Mouse (Mus musculus) brown adipose tissue, adult 24 weeks (tissue): ENCODE data around the gene Plg. TPM values are rescaled to one million over a fixed set of nuclear protein-coding genes. Genes with fewer than 3 reads are reported as not detected.

Source experiments
- H3K27ac ChIP-seq: fragments of 200-500 bp; replicated peaks from 2 replicates; pipeline ENCODE4 v1.5.1; 2012; ENCODE audit warnings: low read depth, mild to moderate bottlenecking, low read length
- H3K4me1 ChIP-seq: fragments of 200-500 bp; 2 replicates; pipeline ENCODE4 v1.6.1; 2012; ENCODE audit warnings: low read length, mixed read lengths; ENCODE audit not compliant: control insufficient read depth, insufficient read depth, insufficient read length
- H3K4me3 ChIP-seq: fragments of 200-500 bp; 2 replicates; pipeline ENCODE4 v1.5.1; 2012; ENCODE audit warnings: low read depth, mild to moderate bottlenecking, low read length, moderate library complexity; ENCODE audit not compliant: insufficient read depth
- polyA plus RNA-seq: library from polyadenylated mRNA; stranded (reverse); fragments of >200 nt; gene quantifications from 2 replicates; pipeline ENCODE4 v1.2.4, GENCODE M21; 2012; ENCODE audit not compliant: missing spikeins, insufficient read depth, insufficient read length

The Plg gene
- polyA plus RNA-seq, 1 experiment = 1.1 TPM

DNA sequence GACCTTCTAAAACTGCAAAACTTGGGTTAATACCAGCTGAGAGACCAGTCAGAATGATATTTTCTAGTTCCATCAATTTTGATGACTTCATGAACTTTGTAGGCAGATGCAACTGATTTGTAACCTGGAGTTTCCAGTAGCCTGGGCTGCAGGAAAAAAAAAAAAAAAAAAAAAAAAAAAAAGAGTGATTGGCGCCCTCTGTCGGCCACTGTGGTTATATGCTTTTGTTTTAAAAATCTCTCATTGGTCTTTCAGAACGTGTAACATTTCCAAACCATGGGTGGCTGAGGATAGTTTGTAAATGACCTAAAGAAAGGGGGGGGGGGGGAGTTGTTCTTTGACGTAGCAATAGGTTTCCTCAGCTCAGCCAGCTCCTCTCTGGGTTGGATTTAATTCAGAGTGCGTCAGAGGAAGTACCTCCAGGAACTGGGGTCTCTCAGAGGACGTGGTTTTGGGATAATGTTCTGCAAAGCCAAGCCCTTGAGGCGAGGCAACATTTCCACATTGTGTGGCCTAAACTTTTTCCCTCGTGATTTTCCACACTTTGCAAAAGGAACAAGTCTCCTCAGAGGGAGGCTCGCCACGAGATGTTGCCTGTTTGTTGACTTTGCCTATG lies 7.0 kb upstream of the Plg start:
- H3K4me3 ChIP-seq = peak overlapping the region; percentile 13; the same call in 1 of the 2 replicates
- no peak overlapping the region for H3K27ac ChIP-seq
- no peaks in the 10 kb centered on the region for H3K4me1 ChIP-seq

DNA sequence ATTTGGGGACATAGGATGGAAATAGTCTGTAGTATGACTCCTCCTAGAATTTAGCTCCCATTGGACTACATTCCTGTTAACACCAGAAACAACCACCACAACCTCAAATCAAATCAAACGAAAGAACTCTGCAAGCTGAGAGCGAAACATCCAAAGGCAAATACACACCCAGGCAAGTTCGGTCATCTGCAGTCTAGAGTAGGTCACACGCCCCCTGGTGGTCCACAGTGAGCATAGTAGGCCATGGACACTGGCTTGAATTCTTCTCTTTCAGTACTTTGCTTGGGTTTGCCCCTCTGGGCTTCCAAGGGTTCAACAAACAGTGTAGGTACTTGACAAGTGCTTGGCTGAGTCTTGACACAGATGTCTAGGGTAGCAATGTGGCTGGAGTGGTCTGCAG lies 6.4 kb upstream of the Plg start:
- Histone ChIP-seq H3K4me3 (no peak overlapping the region), H3K27ac (no peak overlapping the region)

GRCm38 (mm10) chr17:12373601-12374144 lies 4.7 kb upstream of the Plg start:
- H3K27ac ChIP-seq = no peak overlapping the region
- H3K4me3 ChIP-seq = no peak overlapping the region
- no peaks in the 10 kb centered on the region for H3K4me1 ChIP-seq

More for the DNA sequence above, 6.4 kb upstream of the Plg start:
- H3K4me1 ChIP-seq = no peaks in the 10 kb centered on the region

GRCm38 (mm10) chr17:12380287-12380686 lies 1.9 kb downstream of the Plg start:
- Histone ChIP-seq H3K4me1 (no peaks in the 10 kb centered on the region), H3K27ac (no peak overlapping the region), H3K4me3 (no peak overlapping the region)

GRCm38 (mm10) chr17:12381579-12381978 lies 3.2 kb downstream of the Plg start:
- no peaks in the 10 kb centered on the region for H3K4me1 ChIP-seq
- H3K27ac ChIP-seq = no peak overlapping the region
- H3K4me3 ChIP-seq = no peak overlapping the region

GRCm38 (mm10) chr17:12382531-12382930 lies 4.1 kb downstream of the Plg start:
- Histone ChIP-seq H3K4me1 (no peaks in the 10 kb centered on the region), H3K27ac (no peak overlapping the region), H3K4me3 (no peak overlapping the region)

- Histone ChIP-seq H3K4me1 (no peaks in the 10 kb centered on the region), H3K27ac (no peak overlapping the region), H3K4me3 (no peak overlapping the region)
These were observed 6.8 kb downstream of the Plg start for GRCm38 (mm10) chr17:12385049-12385794.

DNA sequence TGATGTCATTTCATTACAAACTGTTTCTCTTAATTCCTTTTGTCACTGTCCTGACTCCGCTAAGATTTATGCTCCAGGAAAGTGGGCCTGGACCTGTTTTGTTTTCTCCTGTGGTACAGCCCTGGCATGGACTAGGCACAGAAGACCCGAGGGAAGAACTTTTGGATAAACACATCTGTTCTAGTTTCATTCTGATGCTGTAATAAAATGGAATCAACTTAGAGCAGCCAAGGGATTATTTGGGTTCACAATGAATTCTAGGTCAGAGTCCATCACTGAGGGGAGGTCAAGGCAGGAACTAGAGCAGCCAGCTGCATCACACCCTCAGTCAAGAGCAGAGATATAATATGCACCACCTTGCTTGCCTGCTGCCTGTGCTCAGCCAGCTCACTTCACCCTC lies 9.4 kb downstream of the Plg start:
- no peaks in the 10 kb centered on the region for H3K4me1 ChIP-seq
- H3K4me3 ChIP-seq = no peak overlapping the region
- H3K27ac ChIP-seq = no peak overlapping the region

- H3K27ac ChIP-seq = no peak overlapping the region
- no peak overlapping the region for H3K4me3 ChIP-seq
- H3K4me1 ChIP-seq = no peaks in the 10 kb centered on the region
These were observed 9.8 kb downstream of the Plg start for GRCm38 (mm10) chr17:12388239-12388638.

GRCm38 (mm10) chr17:12396163-12396677 lies 17.8 kb downstream of the Plg start:
- Histone ChIP-seq H3K4me1 (no peaks in the 10 kb centered on the region), H3K4me3 (no peak overlapping the region), H3K27ac (no peak overlapping the region)

DNA sequence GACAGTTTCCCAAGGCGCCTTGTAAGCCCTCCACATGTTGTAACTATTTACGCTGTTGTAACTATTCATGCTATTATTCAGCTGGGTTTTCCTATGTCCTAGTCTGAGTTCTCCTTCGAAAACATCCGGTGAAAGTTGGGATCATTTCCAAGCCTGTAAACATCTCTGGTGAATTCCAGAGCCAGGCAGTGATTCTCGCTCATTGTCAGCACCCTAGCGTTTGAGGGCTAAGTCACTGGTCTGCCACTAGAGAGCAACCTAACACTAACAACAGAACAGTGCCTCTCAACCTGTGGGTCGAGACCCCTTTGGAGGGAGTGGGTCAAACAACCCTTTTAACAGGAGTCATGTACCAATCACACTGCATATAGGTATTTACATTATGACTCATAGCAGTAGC lies 25.0 kb downstream of the Plg start:
- Histone ChIP-seq H3K27ac (no peak overlapping the region), H3K4me1 (no peaks in the 10 kb centered on the region), H3K4me3 (no peak overlapping the region)

GRCm38 (mm10) chr17:12409346-12409944 lies 31.0 kb downstream of the Plg start:
- Histone ChIP-seq H3K4me3 (no peak overlapping the region), H3K4me1 (peaks cover 4% of the 10 kb centered on the region; the same call in 1 of the 2 replicates), H3K27ac (no peak overlapping the region)

GRCm38 (mm10) chr17:12412181-12412890 lies 33.9 kb downstream of the Plg start:
- H3K27ac ChIP-seq = peak overlapping the region; percentile 66
- H3K4me3 ChIP-seq = no peak overlapping the region
- H3K4me1 ChIP-seq = peaks cover 9% of the 10 kb centered on the region

DNA sequence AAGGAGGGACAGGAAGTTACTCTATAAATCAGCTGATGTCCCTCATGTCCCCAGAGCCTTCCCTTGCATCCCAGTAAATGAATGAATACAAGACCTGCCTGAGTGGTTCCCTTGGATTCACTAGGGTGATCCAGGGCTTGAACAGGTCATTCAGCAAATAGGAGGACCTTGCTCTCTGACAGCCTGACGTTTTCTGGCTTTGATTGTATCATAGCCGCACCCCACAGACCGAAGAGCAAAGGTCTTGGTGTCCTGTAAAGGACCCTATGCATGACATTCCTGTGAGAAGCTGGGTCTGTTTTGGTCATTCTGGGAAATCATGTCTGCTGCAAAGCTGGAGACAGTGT lies 34.5 kb downstream of the Plg start:
- Histone ChIP-seq H3K4me1 (peaks cover 9% of the 10 kb centered on the region), H3K4me3 (no peak overlapping the region), H3K27ac (peak overlapping the region; percentile 24)
